Mouse (Mus musculus) testis, adult 10 weeks (tissue): Measurements from ENCODE around the gene Krt81. TPM values are rescaled to one million over a fixed set of nuclear protein-coding genes. Genes with fewer than 3 reads are reported as not detected.

Source experiments
- polyA plus RNA-seq: library from polyadenylated mRNA; stranded (reverse); fragments of 350-450 nt; fragmentation: Illumina TruSeq; extraction: RNeasy Lipid Tissue Mini Kit (QIAGEN cat#74804); gene quantifications from one replicate; pipeline ENCODE4 v1.2.3, GENCODE M21; 2014; ENCODE audit warnings: low read depth, low replicate concordance

The Krt81 gene
- polyA plus RNA-seq: not detected

DNA sequence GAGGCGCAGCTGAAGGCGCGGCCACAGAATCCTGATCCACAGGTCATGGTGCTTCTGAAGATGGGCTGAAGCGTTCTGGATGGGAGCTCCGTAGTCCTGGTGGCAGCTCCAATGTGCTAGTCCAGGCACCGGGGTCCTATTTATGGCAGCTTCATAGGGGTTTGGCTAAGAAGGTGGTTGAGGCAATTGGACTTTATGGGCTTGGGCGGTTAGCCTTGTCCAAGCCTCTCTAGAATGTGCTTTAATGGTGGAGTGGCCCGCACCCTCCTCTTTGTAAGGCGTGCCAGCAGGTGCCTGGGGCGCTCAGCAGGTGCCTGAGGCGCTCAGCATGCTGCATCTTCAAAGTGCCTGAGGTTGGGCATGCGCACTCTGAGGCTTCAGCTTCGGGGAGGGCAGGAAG is at the start of gene Krt81:
TSS of gene Krt81 (minus strand) at position 101 of the 400 bp plus-strand sequence.

DNA sequence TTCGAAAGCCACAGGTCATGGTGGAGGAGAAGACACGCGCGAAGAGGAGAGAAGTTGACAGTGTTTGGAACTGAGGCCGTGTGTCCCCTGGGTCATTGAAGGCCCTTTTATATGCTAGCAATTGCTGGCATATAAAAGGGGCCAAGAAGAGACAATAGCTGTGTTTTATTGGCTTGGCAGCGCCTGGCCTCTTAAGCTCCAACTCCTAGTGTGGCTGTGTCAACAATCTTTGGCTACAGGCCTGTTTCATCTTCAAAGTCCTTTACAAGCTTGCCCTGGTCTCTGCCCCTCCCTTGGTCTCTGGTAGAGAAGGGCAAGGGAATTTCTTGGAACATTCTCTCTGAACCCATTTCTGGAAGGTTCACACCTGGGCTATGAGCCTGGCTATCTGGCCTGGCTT is 27.9 kb upstream of the Krt81 start, which contains the start of gene Krt83:
TSS of gene Krt83 (minus strand) at position 82 of the 400 bp plus-strand sequence.

DNA sequence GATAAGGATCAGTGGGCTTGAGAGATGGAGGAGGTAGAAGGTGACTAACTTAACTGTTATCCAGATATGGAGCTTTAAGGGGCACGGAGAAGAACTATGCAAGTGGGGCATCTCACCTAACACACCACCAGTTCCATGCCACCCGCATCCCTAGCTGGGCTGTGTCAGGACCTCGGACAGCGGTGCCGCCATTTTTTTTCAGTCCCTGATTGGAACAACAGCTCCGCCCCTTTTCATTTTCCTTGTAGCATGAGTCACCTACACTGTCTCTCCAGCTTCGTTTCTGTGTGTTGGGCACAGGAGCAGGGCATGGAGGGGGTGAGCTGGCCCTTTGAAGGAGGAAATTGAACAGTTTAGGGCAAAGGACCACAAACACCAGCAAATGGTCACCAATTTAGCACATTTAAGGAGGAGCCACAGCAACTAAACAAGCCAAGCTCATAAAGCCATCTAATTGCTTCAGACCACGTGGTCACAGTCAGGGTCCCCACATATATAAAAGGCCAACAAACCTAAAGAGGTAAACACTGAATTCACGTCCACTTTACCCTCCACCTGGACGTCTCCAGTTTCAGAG is 9.5 kb upstream of the Krt81 start, which contains the start of gene Krt86:
TSS of gene Krt86 (plus strand) at position 527 of the 577 bp plus-strand sequence.

DNA sequence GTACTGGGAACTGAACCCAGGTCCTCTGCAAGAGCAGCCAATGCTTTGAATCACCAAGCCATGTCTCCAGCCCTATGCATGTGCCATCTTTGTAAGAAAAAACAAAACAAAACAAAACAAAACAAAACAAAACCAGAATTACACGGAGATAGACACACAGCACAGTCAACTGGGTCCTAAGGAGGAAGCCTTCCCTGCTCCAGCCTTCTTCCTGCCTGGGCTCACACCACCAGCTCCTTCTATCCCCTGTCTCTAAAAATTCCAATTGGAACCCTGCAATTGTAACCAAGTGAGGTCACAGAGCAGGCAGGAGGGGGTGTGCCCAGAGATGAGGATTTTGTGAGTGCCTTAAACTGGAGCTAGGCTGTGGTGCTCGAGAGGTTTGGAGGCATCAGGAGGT is 16.1 kb downstream of the Krt81 start, which contains the start of gene Krt88:
TSS of gene Krt88 (plus strand) at position 301 of the 400 bp plus-strand sequence.

DNA sequence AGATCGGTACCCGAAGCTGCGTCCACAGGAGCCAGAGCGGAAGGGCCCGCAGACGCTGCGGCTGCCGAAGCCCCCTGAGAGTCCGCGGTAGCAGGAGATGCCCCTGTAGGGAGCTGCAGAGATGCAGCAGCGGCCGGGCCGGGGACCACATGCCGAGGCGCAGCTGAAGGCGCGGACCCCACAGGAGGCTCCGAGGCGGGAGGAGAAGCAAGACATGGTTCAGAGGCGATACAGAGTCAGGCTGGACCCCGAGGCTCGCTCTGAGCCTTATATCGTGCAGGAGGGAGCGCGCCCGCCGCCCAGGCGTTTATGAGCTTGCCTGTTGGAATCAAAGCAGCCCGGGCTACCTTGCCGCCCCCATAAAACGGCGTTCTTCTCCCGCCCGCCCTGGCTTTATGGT is 25.0 kb downstream of the Krt81 start, which contains the start of gene Krt87:
TSS of gene Krt87 (minus strand) at position 250 of the 400 bp plus-strand sequence.

DNA sequence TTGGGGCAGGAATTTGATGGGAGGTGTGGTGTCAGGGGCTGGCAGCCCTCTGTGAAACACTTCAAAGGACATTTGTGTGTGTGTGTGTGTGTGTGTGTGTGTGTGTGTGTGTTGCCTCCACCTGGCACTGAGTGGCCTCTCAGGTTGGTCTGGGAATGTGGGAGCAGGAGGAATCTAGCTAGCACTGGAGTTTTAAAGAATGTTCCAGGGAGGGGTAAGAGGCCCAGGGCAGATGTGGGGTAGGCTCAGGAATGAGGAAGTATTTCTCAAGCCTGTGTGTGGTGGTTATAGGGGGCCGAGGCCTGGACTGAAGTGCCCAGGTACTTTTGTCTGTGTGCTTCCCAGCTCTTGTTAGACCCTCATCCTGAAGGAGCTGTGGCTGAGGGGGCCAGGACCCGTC is 52.8 kb downstream of the Krt81 start, which contains the start of gene Krt7:
TSS of gene Krt7 (plus strand) at position 269 of the 400 bp plus-strand sequence.

Other genes starting within 250 kb of the Krt81 start
- not detected for gene Grasp, start 239.6 kb downstream of the Krt81 start, polyA plus RNA-seq
- 1.4 TPM for gene Nr4a1, start 209.5 kb downstream of the Krt81 start, polyA plus RNA-seq
- gene Atg101, start 179.5 kb downstream of the Krt81 start, polyA plus RNA-seq: not detected
- 1.7 TPM for gene 6030408B16Rik, start 170.5 kb downstream of the Krt81 start, polyA plus RNA-seq
- gene Krt80, start 93.6 kb downstream of the Krt81 start, polyA plus RNA-seq: not detected
- not detected for gene Krt7, start 52.7 kb downstream of the Krt81 start, polyA plus RNA-seq
- not detected for gene Krt87, start 24.9 kb downstream of the Krt81 start, polyA plus RNA-seq
- 8.2 TPM for gene Krt88, start 16.0 kb downstream of the Krt81 start, polyA plus RNA-seq
- not detected for gene Krt86, start 9.7 kb upstream of the Krt81 start, polyA plus RNA-seq
- gene Krt83, start 27.8 kb upstream of the Krt81 start, polyA plus RNA-seq: not detected
- gene Gm49425, start 53.5 kb upstream of the Krt81 start, polyA plus RNA-seq: not detected
- not detected for gene Krt84, start 69.1 kb upstream of the Krt81 start, polyA plus RNA-seq
- gene Krt82, start 86.9 kb upstream of the Krt81 start, polyA plus RNA-seq: not detected
- not detected for gene Krt90, start 99.2 kb upstream of the Krt81 start, polyA plus RNA-seq
- not detected for gene Krt75, start 110.2 kb upstream of the Krt81 start, polyA plus RNA-seq
- gene Gm5414, start 164.4 kb upstream of the Krt81 start, polyA plus RNA-seq: not detected
- gene Gm5478, start 183.6 kb upstream of the Krt81 start, polyA plus RNA-seq: not detected
- not detected for gene Krt6b, start 216.5 kb upstream of the Krt81 start, polyA plus RNA-seq
- gene Krt6a, start 230.6 kb upstream of the Krt81 start, polyA plus RNA-seq: not detected
- not detected for gene Krt5, start 249.1 kb upstream of the Krt81 start, polyA plus RNA-seq